24 mouse cellular contexts compared by ENCODE assay signal in the genomic region with DNA sequence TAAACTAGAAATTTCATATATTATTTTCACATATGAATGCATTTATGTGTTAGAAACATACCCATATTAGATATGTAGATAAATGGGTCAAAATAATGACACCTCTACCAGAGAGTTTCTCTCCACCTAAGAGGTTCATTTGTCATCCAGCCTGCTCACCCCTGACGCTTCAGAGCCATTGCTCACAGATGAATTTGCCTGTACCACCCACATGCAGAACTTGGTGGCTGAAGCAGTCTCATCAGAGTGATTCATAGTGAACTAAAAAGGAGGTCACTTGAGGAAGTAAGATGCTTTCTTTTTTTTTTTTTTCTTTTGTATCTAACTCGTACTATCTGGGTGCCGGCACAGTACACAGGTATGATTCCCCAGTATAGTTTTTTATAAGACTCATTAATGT.
"Had no signal": no experiment of that assay in that cellular context is flagged by ENCODE, and none has a peak within 500 bp of the region (broad histone marks: within the 10 kb centered on the region; RNA-seq: fewer than 3 reads in every experiment).

No protein-coding gene starts in this region.

- DNase-seq: forebrain, postnatal 0 days; gastrocnemius, postnatal 14 days; gastrocnemius, postnatal 36 days; heart, adult 11 months; heart, adult 2 months; heart, postnatal 14 days; heart, postnatal 36 days; kidney, adult 11 months; kidney, adult 2 months; kidney, adult 9 months; kidney, postnatal 14 days; kidney, postnatal 36 days; layer of hippocampus, postnatal 36 days had no signal

- H3K9me3 ChIP-seq: heart, embryonic 13.5 days; heart, embryonic 15.5 days; hindbrain, embryonic 13.5 days; hindbrain, embryonic 15.5 days; kidney, embryonic 15.5 days; limb, embryonic 13.5 days; limb, embryonic 15.5 days; liver, embryonic 12.5 days had no signal

- H3K27me3 ChIP-seq: heart, embryonic 13.5 days; heart, embryonic 15.5 days; hindbrain, embryonic 13.5 days; hindbrain, embryonic 15.5 days; kidney, embryonic 15.5 days; limb, embryonic 13.5 days; limb, embryonic 15.5 days; liver, embryonic 12.5 days had no signal

- H3K4me3 ChIP-seq: heart, adult 2 months; heart, embryonic 13.5 days; heart, embryonic 15.5 days; hindbrain, embryonic 13.5 days; hindbrain, embryonic 15.5 days; kidney, embryonic 15.5 days; limb, embryonic 13.5 days; limb, embryonic 15.5 days; liver, embryonic 12.5 days had no signal

- H3K27ac ChIP-seq: heart, adult 2 months; heart, embryonic 13.5 days; heart, embryonic 15.5 days; hindbrain, embryonic 13.5 days; hindbrain, embryonic 15.5 days; hindbrain, postnatal 0 days; kidney, embryonic 15.5 days; kidney, postnatal 0 days; limb, embryonic 13.5 days; limb, embryonic 15.5 days; liver, embryonic 12.5 days had no signal

- ATAC-seq: forebrain, postnatal 0 days; hindbrain, postnatal 0 days; intestine, embryonic 16.5 days; liver, embryonic 12.5 days had no signal

- H3K4me1 ChIP-seq: heart, embryonic 13.5 days; heart, embryonic 15.5 days; hindbrain, embryonic 13.5 days; hindbrain, embryonic 15.5 days; kidney, embryonic 15.5 days; limb, embryonic 13.5 days; limb, embryonic 15.5 days; liver, embryonic 12.5 days had no signal

- H3K36me3 ChIP-seq: heart, embryonic 13.5 days; heart, embryonic 15.5 days; hindbrain, embryonic 13.5 days; hindbrain, embryonic 15.5 days; kidney, embryonic 15.5 days; limb, embryonic 13.5 days; limb, embryonic 15.5 days; liver, embryonic 12.5 days had no signal
